Comparison of ENCODE assay signal across 11 mouse cellular contexts in the genomic region with DNA sequence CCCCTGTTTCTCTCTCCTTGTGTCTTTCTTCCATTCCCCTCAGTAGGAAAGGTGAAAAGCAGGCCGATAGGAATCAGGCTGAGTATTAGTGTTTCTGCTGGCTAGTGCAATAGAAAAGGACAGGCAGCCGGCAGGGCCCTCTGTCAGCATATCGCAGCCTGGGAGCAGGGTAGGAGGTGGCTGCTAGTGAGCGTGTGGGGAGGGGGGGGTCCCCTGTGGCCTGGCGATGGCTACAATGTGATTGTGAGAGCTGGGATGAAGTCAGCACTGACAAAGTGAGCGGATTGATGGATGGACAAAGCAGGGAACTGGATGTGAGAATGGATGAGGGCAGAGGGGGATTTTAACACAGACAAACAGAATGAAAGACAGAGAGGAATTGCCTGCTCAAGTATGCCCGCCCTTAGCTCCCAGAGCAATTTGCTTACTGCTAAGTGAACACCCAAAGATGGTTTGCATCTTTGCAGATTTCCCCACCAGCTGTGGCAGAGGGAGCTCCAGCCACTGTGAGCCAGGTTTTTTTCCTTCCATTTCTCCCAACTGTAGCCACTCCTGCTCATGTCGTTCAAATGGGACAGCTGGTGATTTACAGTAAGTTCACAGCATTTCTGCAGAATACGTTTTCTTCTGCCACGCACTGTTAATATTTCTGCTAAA.
DNase-seq lines count a peak whose midpoint lies in the region; ATAC-seq and TF ChIP-seq lines count a peak whose summit lies in the region.
"Had no signal": no experiment of that assay in that cellular context is flagged by ENCODE, and none has a peak within 500 bp of the region (broad histone marks: within the 10 kb centered on the region; RNA-seq: fewer than 3 reads in every experiment).

No protein-coding gene starts in this region.

- peak overlapping the region; percentile 22 for H3K4me2 ChIP-seq in forebrain, embryonic 15.5 days (replicated peaks)
- H3K4me2 ChIP-seq in midbrain, postnatal 0 days (ENCODE audit: low read depth, low read length, poor library complexity, severe bottlenecking): no peak overlapping the region
- H3K4me2 ChIP-seq in liver, postnatal 0 days (ENCODE audit: low read depth, low read length): no peak overlapping the region

- 0 out of 2 replicates have a peak, but pooled peaks have one; percentile 19 for ATAC-seq in common myeloid progenitor, adult 5-6 weeks (replicated peaks; ENCODE audit: low read depth, poor library complexity, severe bottlenecking)
- ATAC-seq in forebrain, embryonic 15.5 days (replicated peaks): peak; percentile 48; the same call in 1 of the 2 replicates
- no peak for ATAC-seq in midbrain, postnatal 0 days (ENCODE audit: low FRiP score)
- ATAC-seq in liver, postnatal 0 days: no peak
- ATAC-seq: CD4-positive, CD25-positive, alpha-beta regulatory T cell, adult 4 months had no signal

- no peaks in the 10 kb centered on the region for H3K9me3 ChIP-seq in forebrain, embryonic 15.5 days
- H3K9me3 ChIP-seq in midbrain, postnatal 0 days (ENCODE audit: low read length): no peaks in the 10 kb centered on the region
- H3K9me3 ChIP-seq in liver, postnatal 0 days (ENCODE audit: low read length): no peaks in the 10 kb centered on the region

- H3K36me3 ChIP-seq in forebrain, embryonic 15.5 days: no peaks in the 10 kb centered on the region
- H3K36me3 ChIP-seq in midbrain, postnatal 0 days (ENCODE audit: insufficient read depth, low read length): no peaks in the 10 kb centered on the region
- H3K36me3 ChIP-seq in liver, postnatal 0 days (replicated peaks; ENCODE audit: insufficient read depth, low read length): no peaks in the 10 kb centered on the region

- peak; percentile 5 for DNase-seq in heart, postnatal 4 days
- DNase-seq in heart, postnatal 25 days (ENCODE audit: low spot score): no peak
- peak; percentile 21 for DNase-seq in midbrain, postnatal 0 days (ENCODE audit: low spot score)
- no peak for DNase-seq in kidney, postnatal 25 days
- no peak for DNase-seq in liver, postnatal 0 days
- no peak for DNase-seq in spleen, postnatal 10 days (ENCODE audit: low spot score in 2 of 2)
- DNase-seq: kidney, postnatal 36 days had no signal

- intact Hi-C loops in heart, postnatal 25 days (cut with DNase I): no loop called here

- peak overlapping the region; percentile 13; the same call in 1 of the 2 replicates for H3K9ac ChIP-seq in forebrain, embryonic 15.5 days (replicated peaks)
- no peak overlapping the region for H3K9ac ChIP-seq in midbrain, postnatal 0 days (replicated peaks; ENCODE audit: low read length, poor library complexity, severe bottlenecking)
- H3K9ac ChIP-seq in liver, postnatal 0 days (replicated peaks): no peak overlapping the region
- H3K9ac ChIP-seq: liver, embryonic 14.5 days had no signal

- no peak overlapping the region for H3K4me3 ChIP-seq in forebrain, embryonic 15.5 days
- H3K4me3 ChIP-seq in midbrain, postnatal 0 days (ENCODE audit: low read depth, low read length): no peak overlapping the region
- H3K4me3 ChIP-seq in liver, postnatal 0 days (ENCODE audit: low read depth, low read length): no peak overlapping the region

- TF ChIP-seq EP300 in liver, postnatal 0 days (IDR thresholded peaks at IDR 0.05; ENCODE audit: low read depth): no peak

- peaks cover 13% of the 10 kb centered on the region for H3K4me1 ChIP-seq in forebrain, embryonic 15.5 days
- H3K4me1 ChIP-seq in midbrain, postnatal 0 days (ENCODE audit: insufficient read depth, low read length): no peaks in the 10 kb centered on the region
- H3K4me1 ChIP-seq in liver, postnatal 0 days (ENCODE audit: insufficient read depth): no peaks in the 10 kb centered on the region

- peaks cover 10% of the 10 kb centered on the region; the same call in 1 of the 2 replicates for H3K27me3 ChIP-seq in forebrain, embryonic 15.5 days
- H3K27me3 ChIP-seq in midbrain, postnatal 0 days (ENCODE audit: insufficient read depth, low read length): no peaks in the 10 kb centered on the region
- H3K27me3 ChIP-seq in liver, postnatal 0 days (ENCODE audit: insufficient read depth, low read length): no peaks in the 10 kb centered on the region

- no peak overlapping the region; the same call in 1 of the 2 replicates for H3K27ac ChIP-seq in forebrain, embryonic 15.5 days (replicated peaks)
- no peak overlapping the region for H3K27ac ChIP-seq in midbrain, postnatal 0 days (ENCODE audit: low read depth, low read length)
- H3K27ac ChIP-seq in liver, postnatal 0 days (ENCODE audit: low read depth): no peak overlapping the region
- H3K27ac ChIP-seq: liver, embryonic 14.5 days had no signal

- WGBS in forebrain, embryonic 15.5 days: 21% methylated on average over 10 of the region's 10 CpGs
- 26% methylated on average over 10 of the region's 10 CpGs for WGBS in midbrain, postnatal 0 days
- 35% methylated on average over 10 of the region's 10 CpGs for WGBS in liver, postnatal 0 days (ENCODE audit: insufficient replicate concordance)

- TF ChIP-seq CTCF in midbrain, postnatal 0 days (IDR thresholded peaks at IDR 0.05): 0 out of 2 replicates have a peak, but pooled peaks have one; percentile 6
- no peak for TF ChIP-seq CTCF in liver, postnatal 0 days (IDR thresholded peaks at IDR 0.05; ENCODE audit: low read depth)

Comparison
In these comparisons a context has a peak if more than half of its experiments do, and no peak if none do; other contexts are left out.
1. DNase-seq: peak in heart, postnatal 4 days (single experiment) and midbrain, postnatal 0 days (single experiment); none in heart, postnatal 25 days (single experiment), kidney, postnatal 25 days (0 of 2), liver, postnatal 0 days (single experiment) and spleen, postnatal 10 days (0 of 2).
2. ATAC-seq: peak in common myeloid progenitor, adult 5-6 weeks (single experiment) and forebrain, embryonic 15.5 days (single experiment); none in midbrain, postnatal 0 days (single experiment) and liver, postnatal 0 days (single experiment).